Mouse (Mus musculus) ES-E14 (cell line): Measurements from ENCODE around the gene Tle1.

Source experiments
- CHD2 ChIP-seq: IDR thresholded peaks from 2 replicates; pipeline ENCODE4 v1.6.1; 2014; ENCODE audit warnings: mild to moderate bottlenecking, low read depth, low read length, inconsistent platforms
- HCFC1 ChIP-seq: IDR thresholded peaks from 2 replicates; pipeline ENCODE4 v1.6.1; 2012; ENCODE audit warnings: low read length, inconsistent platforms, borderline replicate concordance; ENCODE audit not compliant: insufficient read depth
- MAFK ChIP-seq: IDR thresholded peaks from 2 replicates; pipeline ENCODE4 v1.6.1; 2014; ENCODE audit warnings: mild to moderate bottlenecking, low read depth, low read length, inconsistent platforms; ENCODE audit not compliant: insufficient read depth
- ZC3H11A ChIP-seq: IDR thresholded peaks from 2 replicates; pipeline ENCODE4 v1.6.1; 2012; ENCODE audit warnings: low read depth, mild to moderate bottlenecking, inconsistent platforms, low read length, borderline replicate concordance
- ZNF384 ChIP-seq: IDR thresholded peaks from 2 replicates; pipeline ENCODE4 v1.6.1; 2012; ENCODE audit warnings: low read depth, low read length, inconsistent platforms

- TF ChIP-seq ZC3H11A: no peak
- TF ChIP-seq MAFK: no peak
- TF ChIP-seq HCFC1: no peak
- no peak for TF ChIP-seq CHD2
- TF ChIP-seq ZNF384: no peak
These were observed 32.5 kb downstream of the Tle1 start for GRCm38 (mm10) chr4:72168267-72168666.
